In the genomic region with DNA sequence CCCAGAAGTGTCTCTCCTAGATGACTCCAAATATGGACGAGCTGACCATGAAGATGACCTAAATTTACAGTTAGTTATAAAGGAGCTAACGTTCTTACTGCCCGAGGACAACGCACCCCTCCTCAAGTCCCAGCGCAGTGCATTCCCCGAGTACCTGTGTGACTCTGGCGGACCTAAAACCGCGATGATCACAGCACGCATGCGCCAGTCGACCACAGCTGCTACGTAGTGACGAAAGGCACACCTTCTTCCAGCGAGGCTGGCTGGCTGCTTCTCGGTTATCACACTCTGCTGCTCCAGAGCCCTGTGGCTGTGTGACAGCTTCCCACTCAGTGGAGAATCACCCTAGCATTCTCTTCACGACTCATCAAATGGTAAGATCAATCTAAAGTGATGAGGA, we compare ENCODE assay signal across 8 mouse cellular contexts. TPM values are rescaled to one million over a fixed set of nuclear protein-coding genes. Genes with fewer than 3 reads are reported as not detected.
DNase-seq lines count a peak whose midpoint lies in the region; ATAC-seq and TF ChIP-seq lines count a peak whose summit lies in the region.

No protein-coding gene starts in this region.

- no peaks in the 10 kb centered on the region for H3K4me1 ChIP-seq in heart, embryonic 11.5 days (ENCODE audit: control insufficient read depth, insufficient read depth, low read length)
- no peaks in the 10 kb centered on the region for H3K4me1 ChIP-seq in ES-Bruce4 (ENCODE audit: control insufficient read depth, insufficient read depth, low read length)

- no peak for TF ChIP-seq CTCF in ES-Bruce4 (IDR thresholded peaks at IDR 0.05; ENCODE audit: low read depth, low read length)

- no peak for ATAC-seq in heart, embryonic 11.5 days (replicated peaks; ENCODE audit: insufficient number of reproducible peaks, low FRiP score, low TSS enrichment)
- ATAC-seq in monocyte, adult 5-6 weeks (replicated peaks; ENCODE audit: insufficient number of reproducible peaks, low FRiP score, low TSS enrichment, poor library complexity, severe bottlenecking), result no peak

- no peaks in the 10 kb centered on the region for H3K9me3 ChIP-seq in heart, embryonic 11.5 days (replicated peaks; ENCODE audit: control insufficient read depth, low read length)
- H3K9me3 ChIP-seq in ES-Bruce4 (replicated peaks; ENCODE audit: control insufficient read depth, insufficient read depth, low read length, poor library complexity, severe bottlenecking), result no peaks in the 10 kb centered on the region

- DNase-seq in heart, postnatal 25 days (ENCODE audit: low spot score), result no peak
- DNase-seq in cerebellum, adult 9-10 months, result peak; percentile 50
- DNase-seq in heart, postnatal 36 days, result peak; percentile 3 to 10
- DNase-seq in left cerebral cortex, postnatal 14 days (ENCODE audit: low spot score in 2 of 2), result peak; percentile 54 to 60
- DNase-seq in right cerebral cortex, postnatal 10 days (ENCODE audit: low spot score in 2 of 2), result peak; percentile 63 to 69

- no peak for TF ChIP-seq EP300 in ES-Bruce4 (IDR thresholded peaks at IDR 0.05; ENCODE audit: insufficient read depth, low read depth, low read length)

- intact Hi-C loops in heart, postnatal 25 days (cut with DNase I), result no loop called here
- intact Hi-C loops in heart, postnatal 36 days (cut with DNase I), result no loop called here
- intact Hi-C loops in left cerebral cortex, postnatal 14 days (cut with DNase I), result no loop called here

- no peak for TF ChIP-seq POLR2A in ES-Bruce4 (IDR thresholded peaks at IDR 0.05; ENCODE audit: insufficient read depth, low read length)

- no peaks in the 10 kb centered on the region for H3K36me3 ChIP-seq in heart, embryonic 11.5 days (ENCODE audit: control insufficient read depth, insufficient read depth, low read length)
- no peaks in the 10 kb centered on the region for H3K36me3 ChIP-seq in ES-Bruce4 (ENCODE audit: control insufficient read depth, insufficient read depth, low read length, poor library complexity, severe bottlenecking)

- no peak overlapping the region for H3K27ac ChIP-seq in heart, embryonic 11.5 days (ENCODE audit: low read depth, low read length)
- H3K27ac ChIP-seq in ES-Bruce4 (ENCODE audit: insufficient read depth, low read length), result no peak overlapping the region

- H3K9ac ChIP-seq in heart, embryonic 11.5 days (ENCODE audit: low read depth, low read length), result no peak overlapping the region
- H3K9ac ChIP-seq in ES-Bruce4 (ENCODE audit: low read depth, poor library complexity, severe bottlenecking), result no peak overlapping the region

- H3K4me3 ChIP-seq in heart, embryonic 11.5 days (ENCODE audit: low read depth, low read length), result peak overlapping the region; percentile 3; the same call in 1 of the 2 replicates
- peak overlapping the region; percentile 8 for H3K4me3 ChIP-seq in ES-Bruce4 (ENCODE audit: low read depth, low read length)

- peak overlapping the region; percentile 45 for H3K4me2 ChIP-seq in heart, embryonic 11.5 days

- no peaks in the 10 kb centered on the region for H3K27me3 ChIP-seq in heart, embryonic 11.5 days (ENCODE audit: control insufficient read depth, insufficient read depth, low read length)
- no peaks in the 10 kb centered on the region for H3K27me3 ChIP-seq in ES-Bruce4 (ENCODE audit: control insufficient read depth, insufficient read depth, low read length, poor library complexity, severe bottlenecking)

- WGBS in heart, embryonic 11.5 days (ENCODE audit: insufficient replicate concordance), result 46% methylated on average over 17 of the region's 17 CpGs

RNA-seq across cellular contexts. Expression of gene Ak7, which starts 12.8 kb away (rescaled TPM):
- 0.13 and 0.19 TPM in 2 replicates for polyA plus RNA-seq in heart, embryonic 11.5 days (2014; fragmentation: Nextera tagmentation; extraction: Ambion mirVana)
- total RNA-seq in heart, postnatal 25 days (2021), result under 1 TPM in 1 of 2 experiments, not detected in 1; 0.08 TPM
- 0.73 and 0.75 TPM in 2 replicates for polyA plus RNA-seq in ES-Bruce4 (2011; ENCODE audit: insufficient read depth, insufficient read length, low read depth, missing spikeins)
- not detected for total RNA-seq in heart, postnatal 36 days (2021)
- under 1 TPM; 0.26 to 0.44 TPM for total RNA-seq in left cerebral cortex, postnatal 14 days (2021)
- 1.3 TPM in 1 of 3 replicates, not detected in the others for total RNA-seq in monocyte, adult 5-6 weeks (2017)

RNA-seq across cellular contexts. Expression of gene Atg2b, which starts 33.6 kb away (rescaled TPM):
- polyA plus RNA-seq in heart, embryonic 11.5 days (2014; fragmentation: Nextera tagmentation; extraction: Ambion mirVana), result 12.2 and 14.0 TPM in 2 replicates
- 10 to 100 TPM; 17.0 to 18.8 TPM for total RNA-seq in heart, postnatal 25 days (2021)
- 27.4 and 29.9 TPM in 2 replicates for polyA plus RNA-seq in ES-Bruce4 (2011; ENCODE audit: insufficient read depth, insufficient read length, low read depth, missing spikeins)
- total RNA-seq in heart, postnatal 36 days (2021), result 10 to 100 TPM; 18.4 to 20.2 TPM
- 10 to 100 TPM; 44.5 to 44.8 TPM for total RNA-seq in left cerebral cortex, postnatal 14 days (2021)
- 16.9 to 24.6 TPM (median 18.7 TPM) in 3 replicates for total RNA-seq in monocyte, adult 5-6 weeks (2017)

RNA-seq across cellular contexts. Expression of gene Gskip, which starts 34.0 kb away (rescaled TPM):
- 27.4 and 27.7 TPM in 2 replicates for polyA plus RNA-seq in heart, embryonic 11.5 days (2014; fragmentation: Nextera tagmentation; extraction: Ambion mirVana)
- 1 to 10 TPM; 7.0 to 7.6 TPM for total RNA-seq in heart, postnatal 25 days (2021)
- 8.1 and 9.2 TPM in 2 replicates for polyA plus RNA-seq in ES-Bruce4 (2011; ENCODE audit: insufficient read depth, insufficient read length, low read depth, missing spikeins)
- 1 to 10 TPM; 7.7 TPM for total RNA-seq in heart, postnatal 36 days (2021)
- 10 to 100 TPM; 16.2 to 17.5 TPM for total RNA-seq in left cerebral cortex, postnatal 14 days (2021)
- 17.5 to 21.6 TPM (median 21.5 TPM) in 3 replicates for total RNA-seq in monocyte, adult 5-6 weeks (2017)
